Mouse (Mus musculus): ENCODE measurements at regions not wholly inside any gene's neighbourhood (a gene's known extent, or its start where the extent isn't known, plus 50 kb on each side); places are given as distances from the start of the nearest gene placed in this dataset.

DNA sequence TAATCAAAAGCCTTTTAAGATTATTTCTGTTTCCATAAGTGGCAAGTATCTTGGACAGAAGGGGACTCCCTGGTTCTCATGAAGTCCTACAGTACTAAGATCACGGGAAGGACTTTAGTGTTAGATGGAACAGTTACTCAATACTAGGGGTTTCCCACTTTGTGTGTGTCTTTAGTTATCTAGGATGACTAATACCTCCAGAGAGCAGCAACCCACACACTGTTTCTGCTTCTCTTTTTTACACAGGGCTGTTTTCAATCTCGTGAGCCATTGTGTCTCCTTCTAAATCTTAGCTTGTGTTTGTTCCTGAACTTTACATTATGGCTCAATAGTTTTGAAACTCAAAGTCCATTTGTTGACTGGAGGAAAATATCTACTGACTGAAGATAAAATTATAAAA, 496.5 kb upstream of the Impg1 start:
- H3K4me1 ChIP-seq = no peaks in the 10 kb centered on the region
- WGBS = 86% methylated on average over 2 of the region's 2 CpGs
- no peak for ATAC-seq (ENCODE audit: low FRiP score, low read depth)

GRCm38 (mm10) chr9:80942991-80943390, 477.7 kb upstream of the Impg1 start:
- Histone ChIP-seq H3K4me3 (no peak overlapping the region), H3K27ac (replicated peaks) (no peak overlapping the region), H3K36me3 (no peaks in the 10 kb centered on the region), H3K27me3 (no peaks in the 10 kb centered on the region), H3K9ac (replicated peaks) (no peak overlapping the region), H3K9me3 (no peaks in the 10 kb centered on the region), H3K4me1 (peaks cover 5% of the 10 kb centered on the region; the same call in 1 of the 2 replicates), H3K4me2 (replicated peaks) (no peak overlapping the region)
- ATAC-seq (ENCODE audit: low FRiP score, low read depth) = no peak
- 64% methylated on average over 2 of the region's 2 CpGs for WGBS

More for the DNA sequence above, 496.5 kb upstream of the Impg1 start:
- Histone ChIP-seq H3K4me2 (replicated peaks) (no peak overlapping the region), H3K27me3 (no peaks in the 10 kb centered on the region), H3K27ac (replicated peaks) (no peak overlapping the region), H3K4me3 (no peak overlapping the region), H3K36me3 (no peaks in the 10 kb centered on the region), H3K9ac (replicated peaks) (no peak overlapping the region), H3K9me3 (no peaks in the 10 kb centered on the region)

- no peak overlapping the region for H3K9ac ChIP-seq (replicated peaks)
- 49% methylated on average over 2 of the region's 2 CpGs for WGBS
- peaks cover 5% of the 10 kb centered on the region; the same call in 1 of the 2 replicates for H3K4me1 ChIP-seq
- H3K36me3 ChIP-seq = no peaks in the 10 kb centered on the region
- ATAC-seq (ENCODE audit: low FRiP score, low read depth) = no peak; the same call in 1 of the 2 replicates
- no peaks in the 10 kb centered on the region for H3K27me3 ChIP-seq
- no peak overlapping the region for H3K4me2 ChIP-seq (replicated peaks)
- H3K4me3 ChIP-seq = no peak overlapping the region
- H3K27ac ChIP-seq (replicated peaks) = no peak overlapping the region
- H3K9me3 ChIP-seq = no peaks in the 10 kb centered on the region
Observed at GRCm38 (mm10) chr9:80941424-80941823, 476.1 kb upstream of the Impg1 start.

- Histone ChIP-seq H3K4me1 (peaks cover 5% of the 10 kb centered on the region; the same call in 1 of the 2 replicates), H3K9ac (replicated peaks) (no peak overlapping the region), H3K9me3 (no peaks in the 10 kb centered on the region), H3K36me3 (no peaks in the 10 kb centered on the region), H3K27ac (replicated peaks) (no peak overlapping the region), H3K4me2 (replicated peaks) (no peak overlapping the region), H3K27me3 (no peaks in the 10 kb centered on the region), H3K4me3 (no peak overlapping the region)
- no peak for ATAC-seq (ENCODE audit: low FRiP score, low read depth)
Observed at GRCm38 (mm10) chr9:80938238-80938637, 473.0 kb upstream of the Impg1 start.

- Histone ChIP-seq H3K4me3 (no peak overlapping the region), H3K4me2 (replicated peaks) (no peak overlapping the region), H3K4me1 (no peaks in the 10 kb centered on the region), H3K27ac (replicated peaks) (no peak overlapping the region), H3K27me3 (no peaks in the 10 kb centered on the region), H3K9me3 (no peaks in the 10 kb centered on the region), H3K36me3 (no peaks in the 10 kb centered on the region), H3K9ac (replicated peaks) (no peak overlapping the region)
- 83% methylated on average over 2 of the region's 2 CpGs for WGBS
- no peak for ATAC-seq (ENCODE audit: low FRiP score, low read depth)
Observed at GRCm38 (mm10) chr9:80930628-80931027, 465.3 kb upstream of the Impg1 start.

DNA sequence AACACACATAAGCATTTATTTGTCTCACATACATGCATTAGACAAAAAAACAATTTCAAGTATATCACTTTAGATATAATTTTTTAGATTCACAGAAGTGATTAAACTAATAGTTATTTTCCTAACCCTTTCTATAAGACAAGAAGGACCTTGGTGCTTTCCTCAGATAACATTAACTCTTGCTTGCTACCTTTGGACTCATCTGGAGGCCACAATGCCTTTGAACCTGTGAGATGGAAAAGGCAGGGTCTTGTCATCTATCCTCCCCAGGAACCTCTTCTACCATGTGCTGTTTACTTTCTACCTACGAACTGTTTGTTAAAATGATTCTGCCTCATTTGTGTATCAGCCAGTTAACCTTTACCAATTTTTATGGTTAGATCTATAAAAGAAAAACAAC, 455.0 kb upstream of the Impg1 start:
- Histone ChIP-seq H3K9me3 (no peaks in the 10 kb centered on the region), H3K9ac (replicated peaks) (no peak overlapping the region), H3K27ac (replicated peaks) (no peak overlapping the region), H3K4me1 (no peaks in the 10 kb centered on the region), H3K4me3 (no peak overlapping the region), H3K4me2 (replicated peaks) (no peak overlapping the region), H3K27me3 (no peaks in the 10 kb centered on the region), H3K36me3 (no peaks in the 10 kb centered on the region)
- no peak for ATAC-seq (ENCODE audit: low FRiP score, low read depth)
- WGBS = 96% methylated on average over 1 of the region's 1 CpGs

DNA sequence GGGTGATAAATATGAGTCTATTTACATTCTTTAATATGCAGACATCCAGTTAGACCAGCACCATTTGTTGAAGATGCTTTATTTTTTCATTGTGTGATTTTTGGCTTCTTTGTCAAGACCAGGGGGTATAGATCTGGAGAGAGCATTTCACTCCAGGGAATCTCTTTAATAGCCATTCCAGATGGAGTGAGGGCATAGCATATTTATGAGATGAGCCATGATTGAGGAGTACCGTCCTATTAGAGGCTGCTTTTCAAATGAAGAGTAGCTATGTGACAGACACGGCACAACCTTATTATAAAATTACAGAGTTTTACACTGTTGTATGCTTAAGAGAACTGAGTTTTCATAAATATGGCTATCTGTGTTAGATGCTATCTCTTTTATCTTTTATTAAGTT, 448.6 kb upstream of the Impg1 start:
- Histone ChIP-seq H3K27me3 (no peaks in the 10 kb centered on the region), H3K4me3 (no peak overlapping the region), H3K27ac (replicated peaks) (no peak overlapping the region), H3K4me1 (no peaks in the 10 kb centered on the region), H3K36me3 (no peaks in the 10 kb centered on the region), H3K9ac (replicated peaks) (no peak overlapping the region), H3K4me2 (replicated peaks) (no peak overlapping the region), H3K9me3 (no peaks in the 10 kb centered on the region)
- WGBS = 57% methylated on average over 2 of the region's 2 CpGs
- ATAC-seq (ENCODE audit: low FRiP score, low read depth) = peak; percentile 62; the same call in 1 of the 2 replicates

- no peak overlapping the region for H3K4me2 ChIP-seq (replicated peaks)
- no peak overlapping the region for H3K27ac ChIP-seq (replicated peaks)
- ATAC-seq (ENCODE audit: low FRiP score, low read depth) = no peak
- no peaks in the 10 kb centered on the region for H3K27me3 ChIP-seq
- H3K9ac ChIP-seq (replicated peaks) = no peak overlapping the region
- H3K9me3 ChIP-seq = no peaks in the 10 kb centered on the region
- no peaks in the 10 kb centered on the region for H3K36me3 ChIP-seq
- no peaks in the 10 kb centered on the region for H3K4me1 ChIP-seq
- no peak overlapping the region for H3K4me3 ChIP-seq
Observed at GRCm38 (mm10) chr9:80912177-80912576, 446.9 kb upstream of the Impg1 start.

GRCm38 (mm10) chr9:80866807-80867206, 401.5 kb upstream of the Impg1 start:
- no peak for ATAC-seq (ENCODE audit: low FRiP score, low read depth)
- H3K27me3 ChIP-seq = no peaks in the 10 kb centered on the region
- 75% methylated on average over 4 of the region's 4 CpGs for WGBS

GRCm38 (mm10) chr9:80858998-80859397, 393.7 kb upstream of the Impg1 start:
- Histone ChIP-seq H3K27ac (replicated peaks) (no peak overlapping the region), H3K27me3 (no peaks in the 10 kb centered on the region), H3K9ac (replicated peaks) (no peak overlapping the region), H3K9me3 (no peaks in the 10 kb centered on the region), H3K4me3 (no peak overlapping the region), H3K4me1 (no peaks in the 10 kb centered on the region), H3K4me2 (replicated peaks) (no peak overlapping the region), H3K36me3 (no peaks in the 10 kb centered on the region)
- WGBS = 47% methylated on average over 2 of the region's 2 CpGs
- no peak for ATAC-seq (ENCODE audit: low FRiP score, low read depth)

More at GRCm38 (mm10) chr9:80866807-80867206, 401.5 kb upstream of the Impg1 start:
- no peak overlapping the region for H3K27ac ChIP-seq (replicated peaks)
- H3K4me3 ChIP-seq = no peak overlapping the region
- no peaks in the 10 kb centered on the region for H3K9me3 ChIP-seq
- no peaks in the 10 kb centered on the region for H3K36me3 ChIP-seq
- H3K9ac ChIP-seq (replicated peaks) = no peak overlapping the region
- H3K4me1 ChIP-seq = no peaks in the 10 kb centered on the region
- H3K4me2 ChIP-seq (replicated peaks) = no peak overlapping the region

DNA sequence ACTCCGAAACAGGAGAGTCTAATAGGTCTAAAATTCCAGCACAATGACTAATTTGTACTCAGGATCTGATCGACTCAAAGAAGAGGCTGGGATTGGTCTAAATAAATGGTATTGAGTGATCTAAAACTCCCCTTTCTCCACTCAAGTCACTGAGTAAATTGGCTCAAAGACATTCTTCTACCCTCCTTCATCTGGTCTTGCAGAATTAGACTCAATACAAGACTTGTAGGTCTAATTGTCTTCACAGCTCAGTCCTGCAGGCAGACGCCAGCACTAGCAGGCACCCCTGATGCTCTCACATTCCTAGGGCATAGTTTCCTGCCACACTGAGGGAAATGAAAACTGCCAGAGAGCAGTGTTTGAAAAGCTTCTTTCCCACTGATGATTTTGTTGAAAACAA, 382.9 kb upstream of the Impg1 start:
- Histone ChIP-seq H3K4me1 (no peaks in the 10 kb centered on the region), H3K9ac (replicated peaks) (no peak overlapping the region), H3K4me3 (no peak overlapping the region), H3K27me3 (no peaks in the 10 kb centered on the region), H3K36me3 (no peaks in the 10 kb centered on the region), H3K9me3 (no peaks in the 10 kb centered on the region), H3K27ac (replicated peaks) (no peak overlapping the region), H3K4me2 (replicated peaks) (no peak overlapping the region)
- no peak for ATAC-seq (ENCODE audit: low FRiP score, low read depth)
- WGBS = 46% methylated on average over 3 of the region's 3 CpGs

DNA sequence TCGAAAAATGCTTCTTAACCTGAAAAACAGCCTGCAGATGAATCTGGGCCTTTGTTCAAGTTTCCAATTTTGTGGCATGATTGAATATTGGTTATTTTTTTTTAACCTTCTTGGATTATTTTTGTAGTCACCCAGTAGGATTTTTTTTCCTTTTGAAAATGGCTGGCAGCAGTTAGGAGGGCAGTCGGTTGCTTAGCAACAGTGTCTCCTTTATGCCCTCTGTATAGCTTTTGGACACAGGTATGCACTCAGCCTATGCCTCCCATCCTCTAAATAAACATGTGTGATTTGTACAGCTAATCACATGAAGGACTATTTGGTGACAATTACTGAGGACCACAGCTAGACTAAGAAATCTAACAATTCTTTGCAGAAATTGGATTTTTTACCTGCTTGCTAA, 367.5 kb upstream of the Impg1 start:
- WGBS = 70% methylated on average over 2 of the region's 2 CpGs
- no peak overlapping the region for H3K4me3 ChIP-seq
- H3K36me3 ChIP-seq = no peaks in the 10 kb centered on the region
- no peaks in the 10 kb centered on the region for H3K27me3 ChIP-seq
- no peak for ATAC-seq (ENCODE audit: low FRiP score, low read depth)
- no peaks in the 10 kb centered on the region for H3K9me3 ChIP-seq
- H3K4me2 ChIP-seq (replicated peaks) = no peak overlapping the region
- H3K27ac ChIP-seq (replicated peaks) = no peak overlapping the region
- H3K9ac ChIP-seq (replicated peaks) = no peak overlapping the region
- no peaks in the 10 kb centered on the region for H3K4me1 ChIP-seq

GRCm38 (mm10) chr9:80825346-80825745, 360.1 kb upstream of the Impg1 start:
- no peak overlapping the region for H3K4me2 ChIP-seq (replicated peaks)
- no peak overlapping the region for H3K9ac ChIP-seq (replicated peaks)
- H3K36me3 ChIP-seq = no peaks in the 10 kb centered on the region
- no peaks in the 10 kb centered on the region for H3K4me1 ChIP-seq
- H3K27me3 ChIP-seq = no peaks in the 10 kb centered on the region
- no peak overlapping the region for H3K27ac ChIP-seq (replicated peaks)
- 83% methylated on average over 1 of the region's 1 CpGs for WGBS
- H3K9me3 ChIP-seq = no peaks in the 10 kb centered on the region
- ATAC-seq (ENCODE audit: low FRiP score, low read depth) = no peak
- no peak overlapping the region for H3K4me3 ChIP-seq
